Mouse (Mus musculus): ENCODE results near the gene Gsto2.

DNA sequence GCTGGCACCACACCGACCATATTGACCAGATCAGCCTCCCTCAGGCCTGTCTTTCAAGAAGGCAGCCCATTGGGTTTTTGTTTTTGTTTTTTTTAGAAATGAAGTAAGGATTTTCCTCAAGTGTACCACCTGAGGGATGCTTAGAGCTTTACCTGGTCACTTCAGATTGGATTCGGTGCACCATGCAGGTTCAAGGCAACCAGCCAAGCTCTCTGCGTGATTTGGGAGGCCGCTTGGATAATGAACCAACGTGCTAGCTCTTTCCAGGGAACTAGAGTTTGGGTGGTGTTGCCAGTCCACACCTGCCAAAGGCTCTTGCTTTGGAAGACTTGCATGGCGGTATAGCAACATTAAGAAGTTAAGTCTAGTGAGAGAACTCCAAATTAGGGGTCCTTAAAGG lies 27.8 kb downstream of the Gsto2 start:
- TF ChIP-seq POLR2A (IDR thresholded peaks at IDR 0.05; ENCODE audit: low read depth, low read length) (no peak), CTCF (IDR thresholded peaks at IDR 0.05; ENCODE audit: extremely low read depth, insufficient read depth, insufficient read length, insufficient replicate concordance) (no peak)
